Mouse (Mus musculus) neural tube, postnatal 0 days (tissue): ENCODE measurements around the gene Gm17190. TPM values are rescaled to one million over a fixed set of nuclear protein-coding genes. Genes with fewer than 3 reads are reported as not detected.

Experiments used
- polyA plus RNA-seq: library from polyadenylated mRNA; unstranded; fragments of >200 nt; fragmentation: Nextera tagmentation; extraction: Ambion mirVana; gene quantifications from 2 replicates; pipeline ENCODE4 v1.2.1, GENCODE M21; 2015

Gm17190 gene
- 0.31 and 0.37 TPM in 2 replicates for polyA plus RNA-seq

DNA sequence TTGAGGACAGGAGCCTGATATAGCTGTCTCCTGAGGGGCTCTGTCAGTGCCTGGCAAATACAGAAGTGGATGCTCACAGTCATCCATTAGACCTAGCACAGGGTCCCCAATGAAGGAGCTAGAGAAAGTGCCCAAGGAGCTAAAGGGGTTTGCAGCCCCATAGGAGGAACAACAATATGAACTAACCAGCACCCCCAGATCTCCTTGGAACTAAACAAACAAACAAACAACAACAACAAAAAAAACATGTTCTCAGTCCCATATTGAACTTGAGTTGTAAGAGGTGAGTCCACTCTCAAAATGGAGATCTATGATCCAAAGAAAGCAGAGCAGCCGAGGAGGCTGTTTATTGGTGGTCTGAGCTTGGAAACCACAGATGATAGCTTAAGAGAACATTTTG, at the start of gene Gm17190:
Gene Gm17190 (plus strand): TSS at position 301 of the 400 bp plus-strand sequence.

DNA sequence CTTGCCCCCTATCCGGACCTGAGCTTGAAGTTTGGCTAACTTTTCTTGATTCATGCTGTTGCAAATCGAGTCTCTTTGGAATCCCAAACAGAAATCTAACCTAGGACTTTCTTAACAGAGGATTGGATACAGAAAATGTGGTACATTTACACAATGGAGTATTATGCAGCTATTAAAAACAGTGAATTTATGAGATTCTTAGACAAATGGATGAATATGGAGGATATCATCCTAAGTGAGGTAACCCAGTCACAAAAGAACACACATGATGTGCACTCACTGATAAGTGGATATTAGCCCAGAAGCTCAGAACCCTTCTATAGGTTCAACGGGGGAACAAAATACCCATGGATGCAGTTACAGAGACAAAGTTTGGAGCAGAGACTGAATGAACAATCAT, 578 bp upstream of the Gm17190 start, which contains the start of gene Gm20075:
Gene Gm20075 (minus strand): TSS at position 101 of the 400 bp plus-strand sequence.

DNA sequence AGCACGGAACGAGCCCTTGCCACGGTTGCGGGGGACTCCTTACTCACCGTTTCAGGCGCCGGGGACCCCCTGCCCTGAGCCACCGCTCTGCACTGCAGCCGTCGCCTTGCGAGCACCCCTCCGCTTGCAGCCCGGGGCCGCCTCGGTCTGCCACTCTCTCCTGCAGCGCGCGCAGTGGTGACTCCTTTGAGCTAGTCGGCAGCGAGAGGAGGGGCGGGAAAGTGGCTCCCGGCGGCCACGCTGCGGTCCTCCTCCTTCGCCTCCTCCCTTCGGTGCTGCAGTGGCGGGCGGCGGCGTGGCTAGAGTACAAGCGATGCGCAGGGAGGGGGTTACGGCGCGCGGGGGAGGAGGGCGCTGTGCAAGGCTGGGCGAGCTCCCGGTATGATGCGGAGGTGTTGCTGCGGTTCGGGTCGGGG, 50.6 kb downstream of the Gm17190 start, which contains the start of gene Sv2c:
Gene Sv2c (minus strand): TSS at position 177 of the 416 bp plus-strand sequence.

Other genes with a start within 250 kb of the Gm17190 start
- 2.2 and 2.6 TPM in 2 replicates for gene Iqgap2, start 190.1 kb upstream of the Gm17190 start, polyA plus RNA-seq
- 16.5 and 16.7 TPM in 2 replicates for gene Gm20075, start 678 bp upstream of the Gm17190 start, polyA plus RNA-seq
- 47.9 and 48.0 TPM in 2 replicates for gene Sv2c, start 50.5 kb downstream of the Gm17190 start, polyA plus RNA-seq